Mouse (Mus musculus): Measurements from ENCODE around the gene Pla2g2c.

The Pla2g2c gene

GRCm38 (mm10) chr4:138753608-138754007 lies 29.0 kb downstream of the Pla2g2c start:
- no peak for DNase-seq

- DNase-seq = no peak
Measured at GRCm38 (mm10) chr4:138754432-138754831, 29.8 kb downstream of the Pla2g2c start.

- no peak for DNase-seq
Measured at GRCm38 (mm10) chr4:138755439-138755838, 30.8 kb downstream of the Pla2g2c start.

- no peak for DNase-seq
Measured at GRCm38 (mm10) chr4:138755983-138756382, 31.4 kb downstream of the Pla2g2c start.

- no peak for DNase-seq
Measured at GRCm38 (mm10) chr4:138757416-138757815, 32.8 kb downstream of the Pla2g2c start, which contains the start of gene Pla2g2f. Pla2g2f (minus strand) TSS chr4:138757626.

- DNase-seq = no peak
Measured at GRCm38 (mm10) chr4:138762266-138762665, 37.7 kb downstream of the Pla2g2c start.

- DNase-seq = no peak
Measured at GRCm38 (mm10) chr4:138771970-138772369, 47.4 kb downstream of the Pla2g2c start.

- DNase-seq = no peak
Measured at GRCm38 (mm10) chr4:138772386-138772785, 47.8 kb downstream of the Pla2g2c start.

GRCm38 (mm10) chr4:138775435-138775834 lies 50.8 kb downstream of the Pla2g2c start, which contains the start of gene Pla2g2d:
Pla2g2d (plus strand) TSS chr4:138775735.
- DNase-seq = no peak

GRCm38 (mm10) chr4:138777417-138778407 lies 53.1 kb downstream of the Pla2g2c start:
- no peak for DNase-seq

GRCm38 (mm10) chr4:138780300-138780699 lies 55.7 kb downstream of the Pla2g2c start:
- DNase-seq = no peak

GRCm38 (mm10) chr4:138782098-138782497 lies 57.5 kb downstream of the Pla2g2c start:
- DNase-seq = no peak

- no peak for DNase-seq
Measured at GRCm38 (mm10) chr4:138785721-138786120, 61.1 kb downstream of the Pla2g2c start.

- DNase-seq = no peak
Measured at GRCm38 (mm10) chr4:138786141-138786540, 61.5 kb downstream of the Pla2g2c start.

- DNase-seq = no peak
Measured at GRCm38 (mm10) chr4:138788381-138788780, 63.8 kb downstream of the Pla2g2c start.

GRCm38 (mm10) chr4:138791452-138791851 lies 66.9 kb downstream of the Pla2g2c start:
- DNase-seq = no peak

- DNase-seq = no peak
Measured at GRCm38 (mm10) chr4:138792599-138792998, 68.0 kb downstream of the Pla2g2c start.

GRCm38 (mm10) chr4:138793276-138793675 lies 68.7 kb downstream of the Pla2g2c start:
- DNase-seq = peak; percentile 27 to 39

- DNase-seq = no peak
Measured at GRCm38 (mm10) chr4:138794344-138794743, 69.8 kb downstream of the Pla2g2c start.
